Mouse (Mus musculus): ENCODE data around the gene Gnb1l. TPM values are rescaled to one million over a fixed set of nuclear protein-coding genes. Genes with fewer than 3 reads are reported as not detected.

Gnb1l gene
- total and polyA plus RNA-seq, 2 experiments from 2014 or later: 2.2 to 8.5 TPM

GRCm38 (mm10) chr16:18577071-18577470 is 78.6 kb downstream of the Gnb1l start:
- H3K9me3 ChIP-seq (replicated peaks; ENCODE audit: control insufficient read depth, low read length): no peaks in the 10 kb centered on the region
- H3K4me1 ChIP-seq (ENCODE audit: control insufficient read depth, insufficient read depth): peaks cover 6% of the 10 kb centered on the region; the same call in 1 of the 2 replicates
- DNase-seq (ENCODE audit: low spot score): no peak
- TF ChIP-seq CTCF (IDR thresholded peaks at IDR 0.05; ENCODE audit: low read depth) (no peak), EP300 (IDR thresholded peaks at IDR 0.05; ENCODE audit: low read depth) (no peak)
- peaks cover 40% of the 10 kb centered on the region for H3K27me3 ChIP-seq (ENCODE audit: control insufficient read depth, insufficient read depth, low read length)
- no peak overlapping the region for H3K27ac ChIP-seq (ENCODE audit: low read depth)
- H3K4me2 ChIP-seq (ENCODE audit: low read depth, low read length): no peak overlapping the region
- WGBS: 30% methylated on average over 3 of the region's 3 CpGs
- ATAC-seq (ENCODE audit: insufficient read depth, low read depth): no peak
- H3K9ac ChIP-seq (replicated peaks; ENCODE audit: low read depth, low read length): no peak overlapping the region
- no peaks in the 10 kb centered on the region for H3K36me3 ChIP-seq (replicated peaks; ENCODE audit: control insufficient read depth, insufficient read depth, low read length)
- no peak overlapping the region for H3K4me3 ChIP-seq (ENCODE audit: low read depth, low read length)

GRCm38 (mm10) chr16:18577599-18578160 is 79.2 kb downstream of the Gnb1l start:
- Histone ChIP-seq H3K4me2 (ENCODE audit: low read depth, low read length) (no peak overlapping the region), H3K27me3 (ENCODE audit: control insufficient read depth, insufficient read depth, low read length) (peaks cover 47% of the 10 kb centered on the region), H3K9ac (replicated peaks; ENCODE audit: low read depth, low read length) (no peak overlapping the region), H3K36me3 (replicated peaks; ENCODE audit: control insufficient read depth, insufficient read depth, low read length) (no peaks in the 10 kb centered on the region), H3K4me3 (ENCODE audit: low read depth, low read length) (no peak overlapping the region), H3K4me1 (ENCODE audit: control insufficient read depth, insufficient read depth) (peaks cover 11% of the 10 kb centered on the region; the same call in 1 of the 2 replicates), H3K9me3 (replicated peaks; ENCODE audit: control insufficient read depth, low read length) (no peaks in the 10 kb centered on the region), H3K27ac (ENCODE audit: low read depth) (no peak overlapping the region)
- WGBS: 44% methylated on average over 5 of the region's 5 CpGs
- TF ChIP-seq EP300 (IDR thresholded peaks at IDR 0.05; ENCODE audit: low read depth) (no peak), CTCF (IDR thresholded peaks at IDR 0.05; ENCODE audit: low read depth) (no peak)
- DNase-seq (ENCODE audit: low spot score): no peak
- no peak for ATAC-seq (ENCODE audit: insufficient read depth, low read depth)

- Histone ChIP-seq H3K27ac (ENCODE audit: low read depth) (no peak overlapping the region), H3K27me3 (ENCODE audit: control insufficient read depth, insufficient read depth, low read length) (peaks cover 74% of the 10 kb centered on the region), H3K4me3 (ENCODE audit: low read depth, low read length) (no peak overlapping the region), H3K4me2 (ENCODE audit: low read depth, low read length) (no peak overlapping the region), H3K9ac (replicated peaks; ENCODE audit: low read depth, low read length) (no peak overlapping the region), H3K9me3 (replicated peaks; ENCODE audit: control insufficient read depth, low read length) (no peaks in the 10 kb centered on the region), H3K4me1 (ENCODE audit: control insufficient read depth, insufficient read depth) (peaks cover 11% of the 10 kb centered on the region; the same call in 1 of the 2 replicates), H3K36me3 (replicated peaks; ENCODE audit: control insufficient read depth, insufficient read depth, low read length) (no peaks in the 10 kb centered on the region)
- no peak for DNase-seq (ENCODE audit: low spot score)
- no peak for ATAC-seq (ENCODE audit: insufficient read depth, low read depth)
- TF ChIP-seq CTCF (IDR thresholded peaks at IDR 0.05; ENCODE audit: low read depth) (peak; percentile 42), EP300 (IDR thresholded peaks at IDR 0.05; ENCODE audit: low read depth) (no peak)
- WGBS: 20% methylated on average over 2 of the region's 2 CpGs
Measured at GRCm38 (mm10) chr16:18580389-18580788, 81.9 kb downstream of the Gnb1l start.

GRCm38 (mm10) chr16:18581050-18581622 is 82.6 kb downstream of the Gnb1l start:
- ATAC-seq (ENCODE audit: insufficient read depth, low read depth) (no peak), DNase-seq (ENCODE audit: low spot score) (no peak)
- Histone ChIP-seq H3K9me3 (replicated peaks; ENCODE audit: control insufficient read depth, low read length) (no peaks in the 10 kb centered on the region), H3K4me2 (ENCODE audit: low read depth, low read length) (peak overlapping the region; percentile 66), H3K9ac (replicated peaks; ENCODE audit: low read depth, low read length) (0 out of 2 replicates have a peak overlapping the region, but pooled peaks have one; percentile 5), H3K4me1 (ENCODE audit: control insufficient read depth, insufficient read depth) (peaks cover 11% of the 10 kb centered on the region; the same call in 1 of the 2 replicates), H3K27ac (ENCODE audit: low read depth) (no peak overlapping the region), H3K4me3 (ENCODE audit: low read depth, low read length) (peak overlapping the region; percentile 45), H3K36me3 (replicated peaks; ENCODE audit: control insufficient read depth, insufficient read depth, low read length) (no peaks in the 10 kb centered on the region), H3K27me3 (ENCODE audit: control insufficient read depth, insufficient read depth, low read length) (peaks cover 81% of the 10 kb centered on the region)
- TF ChIP-seq CTCF (IDR thresholded peaks at IDR 0.05; ENCODE audit: low read depth) (no peak), EP300 (IDR thresholded peaks at IDR 0.05; ENCODE audit: low read depth) (no peak)
- WGBS: 25% methylated on average over 21 of the region's 21 CpGs

- ATAC-seq (ENCODE audit: insufficient read depth, low read depth) (no peak), DNase-seq (ENCODE audit: low spot score) (no peak)
- Histone ChIP-seq H3K27ac (ENCODE audit: low read depth) (no peak overlapping the region), H3K4me3 (ENCODE audit: low read depth, low read length) (peak overlapping the region; percentile 45), H3K4me1 (ENCODE audit: control insufficient read depth, insufficient read depth) (peaks cover 15% of the 10 kb centered on the region), H3K9ac (replicated peaks; ENCODE audit: low read depth, low read length) (0 out of 2 replicates have a peak overlapping the region, but pooled peaks have one; percentile 5), H3K9me3 (replicated peaks; ENCODE audit: control insufficient read depth, low read length) (no peaks in the 10 kb centered on the region), H3K36me3 (replicated peaks; ENCODE audit: control insufficient read depth, insufficient read depth, low read length) (no peaks in the 10 kb centered on the region), H3K4me2 (ENCODE audit: low read depth, low read length) (peak overlapping the region; percentile 66), H3K27me3 (ENCODE audit: control insufficient read depth, insufficient read depth, low read length) (peaks cover 87% of the 10 kb centered on the region)
- 5% methylated on average over 57 of the region's 66 CpGs for WGBS
- no peak for TF ChIP-seq EP300 (IDR thresholded peaks at IDR 0.05; ENCODE audit: low read depth)
- no peak for TF ChIP-seq CTCF (IDR thresholded peaks at IDR 0.05; ENCODE audit: low read depth)
Measured at GRCm38 (mm10) chr16:18581623-18582205, 83.2 kb downstream of the Gnb1l start.

Measured in heart, postnatal 0 days (tissue).